Mouse (Mus musculus) kidney, embryonic 15.5 days (tissue): ENCODE results near the gene Tmem145. TPM values are rescaled to one million over a fixed set of nuclear protein-coding genes. Genes with fewer than 3 reads are reported as not detected.
"Not testable (repeated sequence)": the region's sequence is repeated elsewhere in the genome, so short reads cannot be mapped to it uniquely, and the experiment has no call there.

ENCODE experiments used
- ATAC-seq: fragments of 200-750 bp; cut with Nextera tagmentation; replicated peaks from 2 replicates; pipeline ENCODE4 v1.8.0; 2017; ENCODE audit warnings: moderate TSS enrichment; ENCODE audit not compliant: low FRiP score
- H3K27ac ChIP-seq: fragments of 300-500 bp; sonication (generic); 2 replicates; pipeline ENCODE4 v1.5.1; 2015; ENCODE audit warnings: mild to moderate bottlenecking, inconsistent platforms
- H3K27me3 ChIP-seq: fragments of 300-500 bp; sonication (generic); 2 replicates; pipeline ENCODE4 v1.6.1; 2015; ENCODE audit warnings: inconsistent platforms
- H3K36me3 ChIP-seq: fragments of 300-500 bp; sonication (generic); 2 replicates; pipeline ENCODE4 v1.6.1; 2015; ENCODE audit warnings: inconsistent platforms
- H3K4me1 ChIP-seq: fragments of 300-500 bp; sonication (generic); 2 replicates; pipeline ENCODE4 v1.6.1; 2015; ENCODE audit warnings: inconsistent platforms
- H3K4me2 ChIP-seq: fragments of 300-500 bp; sonication (generic); 2 replicates; pipeline ENCODE4 v1.6.1; 2015; ENCODE audit warnings: moderate library complexity, mild to moderate bottlenecking, inconsistent platforms
- H3K4me3 ChIP-seq: fragments of 300-500 bp; sonication (generic); replicated peaks from 2 replicates; pipeline ENCODE4 v1.5.1; 2015; ENCODE audit warnings: mild to moderate bottlenecking, inconsistent platforms
- H3K9ac ChIP-seq: fragments of 300-500 bp; sonication (generic); 2 replicates; pipeline ENCODE4 v1.6.1; 2015; ENCODE audit warnings: mild to moderate bottlenecking, inconsistent platforms
- H3K9me3 ChIP-seq: fragments of 300-500 bp; sonication (generic); replicated peaks from 2 replicates; pipeline ENCODE4 v1.6.1; 2016; ENCODE audit warnings: inconsistent platforms
- WGBS: fragments of 180-500 bp; shearing (Covaris S2); methylation state at CpG from one replicate; pipeline ENCODE4 v1.1.7; 2015; ENCODE audit warnings: mixed read lengths; 5-methylcytosine and 5-hydroxymethylcytosine counted together
- polyA plus RNA-seq: library from polyadenylated mRNA; unstranded; fragments of >200 nt; fragmentation: Nextera tagmentation; extraction: Ambion mirVana; gene quantifications from 2 replicates; pipeline ENCODE4 v1.2.1, GENCODE M21; 2015

Tmem145 gene
- polyA plus RNA-seq, 1 experiment from 2014 or later = 0.87 TPM

- under 1% methylated on average over 52 of the region's 52 CpGs for WGBS
- Histone ChIP-seq H3K4me1 (peaks cover 45% of the 10 kb centered on the region), H3K36me3 (peaks cover 3% of the 10 kb centered on the region; the same call in 1 of the 2 replicates), H3K4me2 (peak within 1 kb of the TSS; percentile 95), H3K27ac (peak within 1 kb of the TSS; percentile 91), H3K9me3 (no peaks in the 10 kb centered on the region), H3K9ac (peak within 1 kb of the TSS; percentile 75), H3K27me3 (peaks cover 43% of the 10 kb centered on the region), H3K4me3 (peak within 1 kb of the TSS; percentile 70)
- peak; percentile 99 for ATAC-seq
Measured at GRCm38 (mm10) chr7:25316532-25317445, 10.9 kb downstream of the Tmem145 start, which contains the start of gene Megf8. Gene Megf8, plus strand, starts transcription at chr7:25317164.

DNA sequence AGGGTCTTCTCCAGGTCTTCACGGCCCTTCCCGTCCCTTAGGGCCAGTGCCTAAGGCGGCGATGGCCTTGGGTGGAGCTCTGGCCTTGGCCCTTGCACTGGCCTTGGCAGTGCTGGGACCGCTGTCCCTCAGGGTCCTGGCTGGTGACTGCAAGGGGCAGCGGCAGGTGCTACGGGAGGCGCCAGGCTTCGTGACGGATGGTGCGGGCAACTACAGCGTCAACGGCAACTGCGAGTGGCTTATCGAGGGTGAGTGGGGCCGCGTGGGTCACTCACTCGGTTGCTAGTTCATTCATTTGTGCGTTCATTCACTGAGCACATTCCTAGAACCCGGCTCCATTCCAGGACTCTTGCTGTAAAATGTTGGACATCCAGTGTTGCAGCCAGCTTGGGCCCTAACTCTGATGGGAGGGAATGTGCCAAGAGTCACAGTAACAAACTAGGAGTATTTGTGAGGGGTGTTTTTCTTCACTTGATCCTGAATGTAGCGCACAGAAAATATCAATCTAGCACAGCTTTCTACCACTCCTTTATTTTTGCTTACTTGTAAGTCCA, 11.6 kb downstream of the Tmem145 start:
- WGBS = 9% methylated on average over 21 of the region's 21 CpGs
- peaks cover 50% of the 10 kb centered on the region for H3K4me1 ChIP-seq
- H3K27ac ChIP-seq = peak overlapping the region; percentile 91
- H3K9me3 ChIP-seq = no peaks in the 10 kb centered on the region
- peak overlapping the region; percentile 70 for H3K4me3 ChIP-seq
- H3K9ac ChIP-seq = peak overlapping the region; percentile 75
- H3K4me2 ChIP-seq = peak overlapping the region; percentile 95
- ATAC-seq = no peak; the same call in 1 of the 2 replicates
- peaks cover 3% of the 10 kb centered on the region; the same call in 1 of the 2 replicates for H3K36me3 ChIP-seq
- peaks cover 36% of the 10 kb centered on the region for H3K27me3 ChIP-seq

- Histone ChIP-seq H3K9me3 (no peaks in the 10 kb centered on the region), H3K9ac (peak overlapping the region; percentile 2; the same call in 1 of the 2 replicates), H3K4me1 (peaks cover 33% of the 10 kb centered on the region), H3K4me3 (peak overlapping the region; percentile 21), H3K4me2 (peak overlapping the region; percentile 51), H3K27ac (peak overlapping the region; percentile 98), H3K27me3 (no peaks in the 10 kb centered on the region), H3K36me3 (peaks cover 3% of the 10 kb centered on the region)
- 8% methylated on average over 6 of the region's 6 CpGs for WGBS
- ATAC-seq = peak; percentile 89
Measured at GRCm38 (mm10) chr7:25322058-25322484, 16.2 kb downstream of the Tmem145 start.

GRCm38 (mm10) chr7:25323219-25323618, 17.3 kb downstream of the Tmem145 start:
- no peak for ATAC-seq

DNA sequence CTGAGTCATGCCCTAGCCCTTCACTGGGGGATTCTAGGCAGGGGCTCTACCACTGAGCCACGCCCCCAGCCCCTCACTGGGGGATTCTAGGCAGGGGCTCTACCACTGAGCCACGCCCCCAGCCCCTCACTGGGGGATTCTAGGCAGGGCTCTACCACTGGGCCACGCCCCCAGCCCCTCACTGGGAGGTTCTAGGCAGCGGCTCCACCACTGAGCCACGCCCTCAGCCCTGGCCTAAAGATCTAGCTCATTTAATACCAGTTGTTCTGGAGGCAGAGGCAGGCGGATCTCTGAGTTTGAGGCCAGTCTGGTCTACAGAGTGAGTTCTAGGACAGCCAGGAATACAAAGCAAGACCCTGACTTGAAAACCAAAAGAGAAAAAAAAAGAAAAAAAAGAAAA, 19.5 kb downstream of the Tmem145 start:
- peaks cover 16% of the 10 kb centered on the region for H3K4me1 ChIP-seq
- not testable (repeated sequence) for H3K4me2 ChIP-seq, H3K27me3 ChIP-seq, ATAC-seq, H3K9me3 ChIP-seq, H3K27ac ChIP-seq, H3K4me3 ChIP-seq, H3K9ac ChIP-seq
- H3K36me3 ChIP-seq = peaks cover 26% of the 10 kb centered on the region
- 92% methylated on average over 6 of the region's 6 CpGs for WGBS

More at GRCm38 (mm10) chr7:25323219-25323618, 17.3 kb downstream of the Tmem145 start:
- Histone ChIP-seq H3K36me3 (peaks cover 12% of the 10 kb centered on the region), H3K27me3 (no peaks in the 10 kb centered on the region), H3K4me1 (peaks cover 22% of the 10 kb centered on the region), H3K4me3 (no peak overlapping the region), H3K27ac (0 out of 2 replicates have a peak overlapping the region, but pooled peaks have one; percentile 41), H3K9ac (no peak overlapping the region), H3K9me3 (no peaks in the 10 kb centered on the region), H3K4me2 (no peak overlapping the region)
- WGBS = 91% methylated on average over 2 of the region's 2 CpGs

- peaks cover 34% of the 10 kb centered on the region for H3K36me3 ChIP-seq
- H3K27me3 ChIP-seq = no peaks in the 10 kb centered on the region
- no peak for ATAC-seq
- peaks cover 13% of the 10 kb centered on the region for H3K4me1 ChIP-seq
- H3K9ac ChIP-seq = no peak overlapping the region
- no peak overlapping the region for H3K4me2 ChIP-seq
- 73% methylated on average over 8 of the region's 8 CpGs for WGBS
- no peak overlapping the region for H3K4me3 ChIP-seq
- H3K9me3 ChIP-seq = no peaks in the 10 kb centered on the region
- H3K27ac ChIP-seq = no peak overlapping the region
Measured at GRCm38 (mm10) chr7:25326233-25326632, 20.3 kb downstream of the Tmem145 start.

GRCm38 (mm10) chr7:25333596-25334307, 27.8 kb downstream of the Tmem145 start:
- no peaks in the 10 kb centered on the region for H3K9me3 ChIP-seq
- H3K4me1 ChIP-seq = no peaks in the 10 kb centered on the region
- ATAC-seq = peak; percentile 60
- H3K36me3 ChIP-seq = peaks cover 75% of the 10 kb centered on the region
- no peak overlapping the region for H3K4me3 ChIP-seq
- H3K4me2 ChIP-seq = no peak overlapping the region
- no peak overlapping the region for H3K27ac ChIP-seq
- no peaks in the 10 kb centered on the region for H3K27me3 ChIP-seq
- whole genome bisulfite sequencing = 39% methylated on average over 16 of the region's 16 CpGs
- no peak overlapping the region for H3K9ac ChIP-seq

DNA sequence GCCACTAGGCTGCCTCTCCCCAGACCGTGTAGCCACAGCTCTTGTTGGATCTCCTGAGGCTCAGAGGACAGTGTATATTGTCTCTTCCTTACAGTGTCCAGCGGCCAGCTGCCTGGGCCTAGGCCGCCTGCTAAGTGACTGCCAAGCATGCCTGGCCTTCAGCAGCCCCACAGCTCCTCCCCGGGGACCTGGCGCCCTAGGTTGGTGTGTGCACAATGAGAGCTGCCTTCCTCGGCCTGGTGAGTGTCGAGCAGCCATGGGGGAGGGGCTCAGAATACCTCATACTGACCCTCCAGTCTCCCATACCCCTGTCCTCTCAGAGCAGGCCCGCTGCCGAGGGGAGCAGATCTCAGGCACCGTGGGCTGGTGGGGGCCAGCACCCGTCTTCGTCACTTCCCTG, 28.6 kb downstream of the Tmem145 start:
- Histone ChIP-seq H3K4me3 (no peak overlapping the region), H3K4me1 (no peaks in the 10 kb centered on the region), H3K27me3 (no peaks in the 10 kb centered on the region), H3K9ac (no peak overlapping the region), H3K27ac (no peak overlapping the region), H3K4me2 (no peak overlapping the region), H3K36me3 (peaks cover 73% of the 10 kb centered on the region), H3K9me3 (no peaks in the 10 kb centered on the region)
- 87% methylated on average over 12 of the region's 12 CpGs for WGBS
- ATAC-seq = no peak

GRCm38 (mm10) chr7:25339329-25339728, 33.4 kb downstream of the Tmem145 start:
- H3K4me1 ChIP-seq = no peaks in the 10 kb centered on the region
- H3K9ac ChIP-seq = no peak overlapping the region
- H3K4me3 ChIP-seq = no peak overlapping the region
- no peaks in the 10 kb centered on the region for H3K9me3 ChIP-seq
- H3K27me3 ChIP-seq = no peaks in the 10 kb centered on the region
- peaks cover 85% of the 10 kb centered on the region for H3K36me3 ChIP-seq
- H3K27ac ChIP-seq = no peak overlapping the region
- no peak overlapping the region for H3K4me2 ChIP-seq
- ATAC-seq = no peak
- WGBS = 92% methylated on average over 9 of the region's 9 CpGs

DNA sequence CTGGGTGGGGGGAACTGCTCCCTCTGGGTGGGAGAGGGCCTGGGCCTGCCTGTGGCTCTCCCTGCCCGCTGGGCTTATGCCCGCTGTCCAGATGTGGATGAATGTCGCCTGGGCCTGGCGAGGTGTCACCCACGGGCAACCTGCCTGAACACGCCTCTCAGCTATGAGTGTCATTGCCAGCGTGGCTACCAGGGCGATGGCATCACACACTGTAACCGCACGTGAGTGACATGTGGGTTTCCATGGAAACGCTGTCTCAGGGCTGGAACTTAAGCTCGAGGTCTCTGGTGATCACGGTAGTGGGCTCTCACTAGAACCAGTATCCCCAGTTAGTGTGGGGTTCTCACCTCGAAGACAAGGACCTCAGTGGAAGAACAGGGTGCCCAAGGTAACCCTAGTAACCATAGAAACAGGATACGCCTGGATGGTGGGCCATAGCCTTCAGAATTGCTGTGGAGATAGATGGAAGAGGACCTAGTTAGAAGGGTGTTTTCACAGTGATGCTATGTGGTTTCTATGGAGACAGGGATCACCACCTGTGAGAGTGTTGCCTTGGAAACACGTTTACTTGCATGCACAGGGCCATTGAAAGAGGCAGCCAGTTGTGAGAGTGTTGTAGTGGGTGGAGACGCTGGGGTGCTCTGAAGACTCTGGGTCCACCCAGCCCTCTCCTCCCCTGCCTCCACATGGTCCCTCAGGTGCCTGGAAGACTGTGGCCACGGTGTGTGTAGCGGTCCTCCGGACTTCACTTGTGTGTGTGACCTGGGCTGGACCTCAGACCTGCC, 35.3 kb downstream of the Tmem145 start:
- no peaks in the 10 kb centered on the region for H3K4me1 ChIP-seq
- no peak overlapping the region for H3K4me3 ChIP-seq
- ATAC-seq = no peak
- no peak overlapping the region for H3K9ac ChIP-seq
- WGBS = 83% methylated on average over 18 of the region's 20 CpGs
- no peak overlapping the region for H3K4me2 ChIP-seq
- H3K36me3 ChIP-seq = peaks cover 83% of the 10 kb centered on the region
- no peaks in the 10 kb centered on the region for H3K9me3 ChIP-seq
- H3K27ac ChIP-seq = no peak overlapping the region
- H3K27me3 ChIP-seq = no peaks in the 10 kb centered on the region

DNA sequence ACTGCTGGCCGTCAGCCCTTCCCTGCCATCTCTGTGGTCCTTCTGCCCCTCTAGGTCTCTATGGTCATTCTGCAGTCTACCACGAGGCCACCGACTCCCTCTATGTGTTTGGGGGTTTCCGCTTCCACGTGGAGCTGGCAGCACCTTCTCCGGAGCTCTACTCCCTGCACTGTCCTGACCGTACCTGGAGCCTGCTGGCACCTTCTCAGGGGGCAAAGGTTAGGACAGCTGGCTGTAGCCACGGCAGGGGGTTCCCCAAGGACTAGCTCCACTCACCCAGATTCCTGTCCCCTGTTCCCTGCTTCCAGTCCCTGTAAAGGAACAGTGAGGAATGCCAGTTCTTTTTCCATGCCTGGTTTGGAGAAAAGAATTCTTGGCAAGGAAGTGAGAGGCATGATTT, 43.0 kb downstream of the Tmem145 start:
- no peak overlapping the region for H3K4me2 ChIP-seq
- no peak for ATAC-seq
- peaks cover 96% of the 10 kb centered on the region for H3K36me3 ChIP-seq
- H3K9ac ChIP-seq = no peak overlapping the region
- no peak overlapping the region for H3K4me3 ChIP-seq
- H3K4me1 ChIP-seq = no peaks in the 10 kb centered on the region
- no peak overlapping the region for H3K27ac ChIP-seq
- H3K9me3 ChIP-seq = no peaks in the 10 kb centered on the region; the same call in 1 of the 2 replicates
- 85% methylated on average over 8 of the region's 8 CpGs for WGBS
- H3K27me3 ChIP-seq = no peaks in the 10 kb centered on the region
